ENCODE assay signal across 8 mouse cellular contexts in the genomic region with DNA sequence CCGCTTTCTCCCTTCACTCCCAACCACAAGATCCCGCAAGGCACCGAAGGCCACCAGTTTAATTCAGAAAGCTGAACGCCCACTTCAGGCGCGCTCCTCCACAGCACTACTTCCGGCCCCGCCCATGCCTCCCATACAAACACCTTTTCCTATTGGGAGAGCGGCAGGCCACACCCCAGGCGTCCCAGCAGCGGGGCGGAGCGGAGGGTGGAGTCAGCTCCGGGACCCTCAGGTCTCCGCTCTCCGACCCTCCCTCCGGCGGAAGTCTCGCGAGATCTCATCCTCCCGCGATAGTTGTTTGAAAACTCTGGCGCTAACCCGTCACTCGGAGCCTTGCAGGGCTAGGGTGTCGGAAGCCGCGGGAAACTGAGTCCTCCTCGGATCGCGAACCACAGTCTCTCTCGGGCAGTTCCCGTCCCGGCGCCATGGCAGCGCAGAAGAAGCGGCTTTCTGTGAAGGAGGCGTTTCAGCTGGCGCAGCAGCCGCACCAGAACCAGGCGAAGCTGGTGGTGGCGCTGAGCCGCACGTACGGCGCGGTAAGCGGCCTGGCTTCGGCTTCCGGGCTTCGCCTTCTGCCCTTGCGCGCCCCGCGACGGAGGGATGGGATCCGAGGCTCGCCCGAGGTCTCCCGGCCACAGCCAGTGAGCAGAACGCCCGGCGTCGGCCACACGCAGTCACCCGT. TPM values are rescaled to one million over a fixed set of nuclear protein-coding genes. Genes with fewer than 3 reads are reported as not detected.
DNase-seq lines count a peak whose midpoint lies in the region; ATAC-seq and TF ChIP-seq lines count a peak whose summit lies in the region.

Gene Ncapg, plus strand, starts transcription at position 322 of the 682 bp plus-strand sequence.

- no peak for TF ChIP-seq POLR2A in kidney, adult 2 months (IDR thresholded peaks at IDR 0.05; ENCODE audit: low read depth, low read length)
- TF ChIP-seq POLR2A in spleen, adult 2 months (IDR thresholded peaks at IDR 0.05; ENCODE audit: low read depth, low read length): no peak; the same call in 1 of the 2 replicates

- peak within 1 kb of the TSS; percentile 86 for H3K4me2 ChIP-seq in embryonic facial prominence, embryonic 13.5 days
- peak within 1 kb of the TSS; percentile 82 for H3K4me2 ChIP-seq in limb, embryonic 12.5 days
- peak within 1 kb of the TSS; percentile 100 for H3K4me2 ChIP-seq in midbrain, embryonic 15.5 days

- DNase-seq in 3134 (ENCODE audit: extremely low read depth, insufficient read length, low spot score): peak; percentile 98
- peak; percentile 100 for DNase-seq in adrenal gland, postnatal 36 days
- DNase-seq in heart, adult 18-20 months: peak; percentile 99 to 100
- peak; percentile 99 for DNase-seq in kidney, adult 2 months
- peak; percentile 90 to 99 for DNase-seq in spleen, adult 2 months (ENCODE audit: low read depth in 1 of 2, low spot score in 2 of 2)

- H3K36me3 ChIP-seq in embryonic facial prominence, embryonic 13.5 days: no peaks in the 10 kb centered on the region
- no peaks in the 10 kb centered on the region for H3K36me3 ChIP-seq in kidney, adult 2 months (ENCODE audit: control insufficient read depth, insufficient read depth, low read length)
- H3K36me3 ChIP-seq in limb, embryonic 12.5 days: peaks cover 4% of the 10 kb centered on the region; the same call in 1 of the 2 replicates
- H3K36me3 ChIP-seq in midbrain, embryonic 15.5 days (replicated peaks): no peaks in the 10 kb centered on the region
- no peaks in the 10 kb centered on the region for H3K36me3 ChIP-seq in spleen, adult 2 months (ENCODE audit: control insufficient read depth, insufficient read depth, low read length)

- H3K4me3 ChIP-seq in embryonic facial prominence, embryonic 13.5 days: peak within 1 kb of the TSS; percentile 85
- peak within 1 kb of the TSS; percentile 92 for H3K4me3 ChIP-seq in kidney, adult 2 months (ENCODE audit: insufficient read depth, low read depth, low read length)
- peak within 1 kb of the TSS; percentile 86 for H3K4me3 ChIP-seq in limb, embryonic 12.5 days (replicated peaks)
- H3K4me3 ChIP-seq in midbrain, embryonic 15.5 days: peak within 1 kb of the TSS; percentile 94
- peak within 1 kb of the TSS; percentile 77 for H3K4me3 ChIP-seq in spleen, adult 2 months (ENCODE audit: extremely low read depth, insufficient read depth, insufficient read length)

- TF ChIP-seq CTCF in kidney, adult 2 months (conservative IDR thresholded peaks at IDR 0.05; ENCODE audit: insufficient read depth, insufficient read length, low read depth, low read length): no peak
- TF ChIP-seq CTCF in spleen, adult 2 months (IDR thresholded peaks at IDR 0.05; ENCODE audit: extremely low read depth, insufficient read depth, insufficient read length, insufficient replicate concordance): no peak

- peaks cover 4% of the 10 kb centered on the region for H3K4me1 ChIP-seq in embryonic facial prominence, embryonic 13.5 days
- H3K4me1 ChIP-seq in kidney, adult 2 months (ENCODE audit: control insufficient read depth, insufficient read depth, low read length): no peaks in the 10 kb centered on the region; the same call in 1 of the 2 replicates
- H3K4me1 ChIP-seq in limb, embryonic 12.5 days (replicated peaks): peaks cover 7% of the 10 kb centered on the region
- H3K4me1 ChIP-seq in midbrain, embryonic 15.5 days: peaks cover 12% of the 10 kb centered on the region
- peaks cover 4% of the 10 kb centered on the region; the same call in 1 of the 2 replicates for H3K4me1 ChIP-seq in spleen, adult 2 months (ENCODE audit: control insufficient read depth, insufficient read depth, insufficient read length)

- peak within 1 kb of the TSS; percentile 87 for H3K27ac ChIP-seq in embryonic facial prominence, embryonic 13.5 days
- H3K27ac ChIP-seq in kidney, adult 2 months (ENCODE audit: insufficient read depth, low read depth, low read length): peak within 1 kb of the TSS; percentile 61; the same call in 1 of the 2 replicates
- H3K27ac ChIP-seq in limb, embryonic 12.5 days: peak within 1 kb of the TSS; percentile 91
- peak within 1 kb of the TSS; percentile 82 for H3K27ac ChIP-seq in midbrain, embryonic 15.5 days
- peak within 1 kb of the TSS; percentile 54 for H3K27ac ChIP-seq in spleen, adult 2 months (ENCODE audit: insufficient read depth, low read length)

- WGBS in embryonic facial prominence, embryonic 13.5 days: 0% methylated on average over 61 of the region's 66 CpGs
- WGBS in kidney, adult 2 months: under 1% methylated on average over 66 of the region's 66 CpGs
- WGBS in limb, embryonic 12.5 days: under 1% methylated on average over 66 of the region's 66 CpGs
- under 1% methylated on average over 66 of the region's 66 CpGs for WGBS in midbrain, embryonic 15.5 days
- under 1% methylated on average over 66 of the region's 66 CpGs for WGBS in spleen, adult 2 months

- no peaks in the 10 kb centered on the region for H3K9me3 ChIP-seq in embryonic facial prominence, embryonic 13.5 days
- no peaks in the 10 kb centered on the region for H3K9me3 ChIP-seq in limb, embryonic 12.5 days
- H3K9me3 ChIP-seq in midbrain, embryonic 15.5 days: no peaks in the 10 kb centered on the region

- peak within 1 kb of the TSS; percentile 86 for H3K9ac ChIP-seq in embryonic facial prominence, embryonic 13.5 days
- H3K9ac ChIP-seq in limb, embryonic 12.5 days (replicated peaks): peak within 1 kb of the TSS; percentile 88
- H3K9ac ChIP-seq in midbrain, embryonic 15.5 days: peak within 1 kb of the TSS; percentile 85

- peak; percentile 100 for ATAC-seq in embryonic facial prominence, embryonic 13.5 days (ENCODE audit: insufficient number of reproducible peaks, insufficient read depth, low FRiP score, low TSS enrichment, low read depth)
- ATAC-seq in limb, embryonic 12.5 days (ENCODE audit: insufficient number of reproducible peaks, insufficient read depth, low FRiP score, low TSS enrichment, low read depth): peak; percentile 100
- ATAC-seq in midbrain, embryonic 15.5 days (replicated peaks): peak; percentile 100

- H3K27me3 ChIP-seq in embryonic facial prominence, embryonic 13.5 days: no peaks in the 10 kb centered on the region
- H3K27me3 ChIP-seq in kidney, adult 2 months (replicated peaks; ENCODE audit: control insufficient read depth, insufficient read depth, low read length): no peaks in the 10 kb centered on the region
- no peaks in the 10 kb centered on the region for H3K27me3 ChIP-seq in limb, embryonic 12.5 days
- no peaks in the 10 kb centered on the region for H3K27me3 ChIP-seq in midbrain, embryonic 15.5 days (replicated peaks)
- no peaks in the 10 kb centered on the region for H3K27me3 ChIP-seq in spleen, adult 2 months (ENCODE audit: control insufficient read depth, insufficient read depth, low read length)

RNA-seq across cellular contexts. Expression of gene Ncapg, which starts in this region (rescaled TPM):
- total RNA-seq in adrenal gland, postnatal 36 days (2021): 1 to 10 TPM; 1.8 to 2.7 TPM
- 49.6 and 52.4 TPM in 2 replicates for polyA plus RNA-seq in embryonic facial prominence, embryonic 13.5 days (2015; fragmentation: Nextera tagmentation; extraction: Ambion mirVana)
- total RNA-seq in heart, adult 18-20 months (2021): under 1 TPM; 0.44 to 0.84 TPM
- polyA plus RNA-seq in kidney, adult 2 months (2012; rRNA removed): 0.05 and 0.14 TPM in 2 replicates
- 67.2 and 69.5 TPM in 2 replicates for polyA plus RNA-seq in limb, embryonic 12.5 days (2016; fragmentation: Nextera tagmentation; extraction: Ambion mirVana)
- polyA plus RNA-seq in midbrain, embryonic 15.5 days (2015; fragmentation: Nextera tagmentation; extraction: Ambion mirVana): 6.8 and 7.4 TPM in 2 replicates
- polyA plus RNA-seq in spleen, adult 2 months (2012; rRNA removed): 1.0 and 1.2 TPM in 2 replicates

Comparison
In these comparisons a context has a peak if more than half of its experiments do, and no peak if none do; other contexts are left out.
1. Peak in every context shown above with its lines: DNase-seq, ATAC-seq, H3K4me3 ChIP-seq and H3K27ac ChIP-seq.
2. Peak in DNase-seq in heart, adult 18-20 months; RNA of the gene not detected or under 1 TPM.
3. Peak in DNase-seq, H3K4me3 ChIP-seq and H3K27ac ChIP-seq in kidney, adult 2 months; RNA of the gene not detected or under 1 TPM.